Mouse (Mus musculus) C2C12 (cell line): Measurements from ENCODE around the gene L1td1.

ENCODE experiments used
- CEBPB ChIP-seq: IDR thresholded peaks from one replicate; pipeline ENCODE4 v1.6.1; 2011; ENCODE audit warnings: low read depth, mild to moderate bottlenecking, control low read depth, moderate library complexity
- CTCF ChIP-seq: IDR thresholded peaks from one replicate; pipeline ENCODE4 v1.5.1; 2011; ENCODE audit not compliant: control insufficient read depth, insufficient read depth, insufficient read length
- FOSL1 ChIP-seq: IDR thresholded peaks from one replicate; pipeline ENCODE4 v1.8.0; 2011; ENCODE audit warnings: mild to moderate bottlenecking, low read length; ENCODE audit not compliant: poor library complexity, insufficient read depth, severe bottlenecking
- MAX ChIP-seq: IDR thresholded peaks from one replicate; pipeline ENCODE4 v1.6.1; 2011; ENCODE audit warnings: mild to moderate bottlenecking, control low read depth
- MYOD1 ChIP-seq: IDR thresholded peaks from one replicate; pipeline ENCODE4 v1.6.1; 2011; ENCODE audit warnings: low read depth; ENCODE audit not compliant: control insufficient read depth, insufficient read length
- MYOG ChIP-seq: IDR thresholded peaks from one replicate; pipeline ENCODE4 v1.6.1; 2011; ENCODE audit not compliant: control insufficient read depth, insufficient read length; ENCODE audit errors: extremely low read depth
- USF1 ChIP-seq: IDR thresholded peaks from one replicate; pipeline ENCODE4 v1.6.1; 2011; ENCODE audit warnings: low read depth, mild to moderate bottlenecking, control low read depth, moderate library complexity

GRCm38 (mm10) chr4:98702201-98702894, 24.2 kb upstream of the L1td1 start:
- TF ChIP-seq USF1 (no peak), CTCF (peak; percentile 63), MAX (no peak), MYOG (no peak), CEBPB (no peak), MYOD1 (no peak), FOSL1 (no peak)
